Mouse (Mus musculus): ENCODE results near the gene Mrpl43.

Mrpl43 gene

GRCm38 (mm10) chr19:44977148-44977547, 29.1 kb downstream of the Mrpl43 start:
- no peak for DNase-seq (ENCODE audit: low read depth)

GRCm38 (mm10) chr19:44976636-44977035, 29.6 kb downstream of the Mrpl43 start:
- DNase-seq (ENCODE audit: low read depth), result no peak

GRCm38 (mm10) chr19:44968329-44968728, 37.9 kb downstream of the Mrpl43 start:
- no peak for DNase-seq (ENCODE audit: low read depth)

- no peak for DNase-seq (ENCODE audit: low read depth)
Observed at GRCm38 (mm10) chr19:44965978-44966377, 40.3 kb downstream of the Mrpl43 start.

- DNase-seq (ENCODE audit: low read depth), result no peak
Observed at GRCm38 (mm10) chr19:44959633-44960032, 46.6 kb downstream of the Mrpl43 start.
